Mouse (Mus musculus) stomach, postnatal 0 days (tissue): Measurements from ENCODE around the gene Ppig. TPM values are rescaled to one million over a fixed set of nuclear protein-coding genes. Genes with fewer than 3 reads are reported as not detected.
"Not testable (repeated sequence)": the region's sequence is repeated elsewhere in the genome, so short reads cannot be mapped to it uniquely, and the experiment has no call there.

Experiments used
- ATAC-seq: fragments of 200-750 bp; cut with Nextera tagmentation; 2 replicates; pipeline ENCODE4 v1.8.0; 2017; ENCODE audit not compliant: low FRiP score, low TSS enrichment
- DNase-seq: peaks from one replicate; pipeline ENCODE4 v3.0.0-alpha.2; 2016; ENCODE audit warnings: low spot score
- H3K27ac ChIP-seq: fragments of 300-500 bp; sonication (generic); replicated peaks from 2 replicates; pipeline ENCODE4 v1.5.1; 2014; ENCODE audit warnings: mild to moderate bottlenecking, control low read depth
- H3K27me3 ChIP-seq: fragments of 300-500 bp; sonication (generic); 2 replicates; pipeline ENCODE4 v1.6.1; 2014; ENCODE audit warnings: low read length; ENCODE audit not compliant: control insufficient read depth, insufficient read depth
- H3K36me3 ChIP-seq: fragments of 300-500 bp; sonication (generic); 2 replicates; pipeline ENCODE4 v1.6.1; 2014; ENCODE audit warnings: low read length, mixed read lengths; ENCODE audit not compliant: control insufficient read depth, insufficient read depth
- H3K4me1 ChIP-seq: fragments of 300-500 bp; sonication (generic); replicated peaks from 2 replicates; pipeline ENCODE4 v1.6.1; 2014; ENCODE audit warnings: antibody characterized with exemption; ENCODE audit not compliant: control insufficient read depth, insufficient read depth
- H3K4me2 ChIP-seq: fragments of 300-500 bp; sonication (generic); replicated peaks from 2 replicates; pipeline ENCODE4 v1.6.1; 2014; ENCODE audit warnings: low read depth, mild to moderate bottlenecking, control low read depth, moderate library complexity
- H3K4me3 ChIP-seq: fragments of 300-500 bp; sonication (generic); 2 replicates; pipeline ENCODE4 v1.5.1; 2014; ENCODE audit warnings: low read depth, low read length, control low read depth
- H3K9ac ChIP-seq: fragments of 300-500 bp; sonication (generic); 2 replicates; pipeline ENCODE4 v1.6.1; 2014; ENCODE audit warnings: mild to moderate bottlenecking, low read length, control low read depth, mixed read lengths
- H3K9me3 ChIP-seq: fragments of 300-500 bp; sonication (generic); 2 replicates; pipeline ENCODE4 v1.6.1; 2016; ENCODE audit warnings: low read length; ENCODE audit not compliant: control insufficient read depth
- CTCF ChIP-seq: IDR thresholded peaks from 2 replicates; pipeline ENCODE4 v1.5.1; 2016; ENCODE audit warnings: antibody characterized with exemption, low read depth, mild to moderate bottlenecking, moderate library complexity
- EP300 ChIP-seq: optimal IDR thresholded peaks from 2 replicates; pipeline ENCODE3; 2016; ENCODE audit warnings: antibody characterized with exemption
- WGBS: fragments of 180-500 bp; shearing (Covaris S2); extraction: QIAGEN DNeasy Blood & Tissue Kit; methylation state at CpG from one replicate; pipeline ENCODE4 v1.1.7; 2014; 5-methylcytosine and 5-hydroxymethylcytosine counted together
- polyA plus RNA-seq: library from polyadenylated mRNA; unstranded; fragments of >200 nt; fragmentation: Nextera tagmentation; extraction: Ambion mirVana; gene quantifications from 2 replicates; pipeline ENCODE4 v1.2.1, GENCODE M21; 2015

The Ppig gene
- 83.7 and 85.2 TPM in 2 replicates for polyA plus RNA-seq

GRCm38 (mm10) chr2:69722273-69722649 lies at the start of gene Ppig:
Ppig (plus strand) TSS chr2:69722545.
- H3K4me1 ChIP-seq: peaks cover 3% of the 10 kb centered on the region
- DNase-seq (no peak), ATAC-seq (peak; percentile 13; the same call in 1 of the 2 replicates)
- peak within 1 kb of the TSS; percentile 89 for H3K9ac ChIP-seq
- H3K9me3 ChIP-seq: no peaks in the 10 kb centered on the region
- H3K36me3 ChIP-seq: no peaks in the 10 kb centered on the region
- peak within 1 kb of the TSS; percentile 92 for H3K27ac ChIP-seq
- H3K4me3 ChIP-seq: peak within 1 kb of the TSS; percentile 97
- TF ChIP-seq CTCF (no peak), EP300 (no peak)
- H3K4me2 ChIP-seq: peak within 1 kb of the TSS; percentile 67
- H3K27me3 ChIP-seq: no peaks in the 10 kb centered on the region
- 5% methylated on average over 12 of the region's 12 CpGs for WGBS

- Histone ChIP-seq H3K4me3 (no peak overlapping the region), H3K9ac (no peak overlapping the region), H3K27ac (no peak overlapping the region), H3K4me2 (no peak overlapping the region), H3K9me3 (no peaks in the 10 kb centered on the region), H3K36me3 (no peaks in the 10 kb centered on the region), H3K27me3 (no peaks in the 10 kb centered on the region), H3K4me1 (no peaks in the 10 kb centered on the region)
- no peak for DNase-seq
- 57% methylated on average over 5 of the region's 5 CpGs for WGBS
- ATAC-seq: no peak
- TF ChIP-seq CTCF (no peak), EP300 (no peak)
These were observed 48.6 kb upstream of the Ppig start for GRCm38 (mm10) chr2:69673723-69674122.

- Histone ChIP-seq H3K9me3 (no peaks in the 10 kb centered on the region), H3K27me3 (no peaks in the 10 kb centered on the region), H3K27ac (no peak overlapping the region), H3K4me3 (no peak overlapping the region), H3K9ac (no peak overlapping the region), H3K4me2 (no peak overlapping the region), H3K36me3 (no peaks in the 10 kb centered on the region), H3K4me1 (no peaks in the 10 kb centered on the region)
- no peak for DNase-seq
- ATAC-seq: no peak
- no peak for TF ChIP-seq EP300
- TF ChIP-seq CTCF: no peak
- 90% methylated on average over 9 of the region's 9 CpGs for WGBS
These were observed 47.1 kb upstream of the Ppig start for GRCm38 (mm10) chr2:69675266-69675665.

GRCm38 (mm10) chr2:69676713-69677112 lies 45.6 kb upstream of the Ppig start:
- 62% methylated on average over 2 of the region's 2 CpGs for WGBS
- TF ChIP-seq EP300: no peak
- peak; percentile 70 for TF ChIP-seq CTCF
- Histone ChIP-seq H3K27me3 (no peaks in the 10 kb centered on the region), H3K27ac (no peak overlapping the region), H3K9me3 (no peaks in the 10 kb centered on the region), H3K4me2 (no peak overlapping the region), H3K4me1 (no peaks in the 10 kb centered on the region), H3K36me3 (no peaks in the 10 kb centered on the region), H3K4me3 (no peak overlapping the region), H3K9ac (no peak overlapping the region)
- DNase-seq (no peak), ATAC-seq (no peak)

GRCm38 (mm10) chr2:69677215-69677614 lies 45.1 kb upstream of the Ppig start:
- not testable (repeated sequence) for H3K9me3 ChIP-seq, DNase-seq, H3K27me3 ChIP-seq, H3K27ac ChIP-seq, H3K4me3 ChIP-seq, H3K9ac ChIP-seq, H3K4me1 ChIP-seq, ATAC-seq, H3K36me3 ChIP-seq, H3K4me2 ChIP-seq
- 90% methylated on average over 2 of the region's 2 CpGs for WGBS

- Histone ChIP-seq H3K9ac (no peak overlapping the region), H3K4me3 (no peak overlapping the region), H3K4me1 (no peaks in the 10 kb centered on the region), H3K9me3 (no peaks in the 10 kb centered on the region), H3K36me3 (no peaks in the 10 kb centered on the region), H3K27ac (no peak overlapping the region), H3K4me2 (no peak overlapping the region), H3K27me3 (no peaks in the 10 kb centered on the region)
- DNase-seq (no peak), ATAC-seq (no peak)
- TF ChIP-seq EP300 (no peak), CTCF (peak; percentile 32; the same call in 1 of the 2 replicates)
- WGBS: 59% methylated on average over 6 of the region's 6 CpGs
These were observed 42.4 kb upstream of the Ppig start for GRCm38 (mm10) chr2:69679990-69680389.
